Mouse (Mus musculus) heart, adult 11 months (tissue): ENCODE measurements around the gene Pla2g1b.

Experiments
- DNase-seq: peaks from one replicate; pipeline ENCODE4 v3.0.0; 2022

The Pla2g1b gene

GRCm38 (mm10) chr5:115447108-115447507 is 19.0 kb upstream of the Pla2g1b start:
- peak; percentile 79 for DNase-seq

DNA sequence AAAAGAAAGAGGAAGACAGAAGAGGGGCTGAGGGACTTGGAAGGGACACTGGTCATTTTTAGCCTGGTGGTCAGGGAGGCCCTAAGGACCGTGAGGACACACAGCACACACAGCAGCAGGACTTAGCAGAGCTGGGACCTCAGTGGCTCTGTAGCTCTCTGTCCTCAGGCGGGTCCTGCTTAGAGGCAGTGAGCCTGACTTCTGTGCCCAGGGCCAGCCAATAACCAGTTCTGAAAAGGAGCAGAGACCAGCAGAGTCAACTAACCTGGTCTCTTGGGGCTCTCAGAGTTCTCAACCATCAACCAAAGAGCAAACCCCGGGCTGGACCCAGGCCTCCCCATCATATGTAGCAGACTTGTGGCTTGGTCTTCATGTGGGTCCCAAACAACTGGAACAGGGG is 16.8 kb upstream of the Pla2g1b start:
- peak; percentile 74 for DNase-seq

GRCm38 (mm10) chr5:115450410-115451317 is 15.4 kb upstream of the Pla2g1b start:
- peak; percentile 85 for DNase-seq

GRCm38 (mm10) chr5:115454422-115455090 is 11.5 kb upstream of the Pla2g1b start:
- DNase-seq = no peak

DNA sequence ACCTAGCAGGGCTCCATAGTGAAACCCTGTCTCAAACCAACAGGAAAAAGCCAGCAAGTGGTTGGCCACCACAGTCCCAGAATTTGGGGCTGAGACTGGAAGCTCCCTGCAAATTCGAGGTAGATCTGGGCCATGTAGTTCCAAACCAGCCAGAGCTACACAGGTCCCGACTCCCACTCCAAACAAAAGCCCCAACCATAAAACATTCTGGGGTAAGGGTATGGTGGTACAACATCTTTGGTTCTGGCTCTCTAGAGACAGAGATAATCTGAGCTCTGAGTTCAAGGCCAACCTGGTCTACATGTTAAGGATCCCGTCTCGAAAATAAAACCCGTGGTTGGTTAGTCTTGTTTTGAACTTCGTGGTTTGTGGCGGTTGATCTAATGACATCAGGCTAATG is 10.2 kb upstream of the Pla2g1b start:
- DNase-seq = no peak

DNA sequence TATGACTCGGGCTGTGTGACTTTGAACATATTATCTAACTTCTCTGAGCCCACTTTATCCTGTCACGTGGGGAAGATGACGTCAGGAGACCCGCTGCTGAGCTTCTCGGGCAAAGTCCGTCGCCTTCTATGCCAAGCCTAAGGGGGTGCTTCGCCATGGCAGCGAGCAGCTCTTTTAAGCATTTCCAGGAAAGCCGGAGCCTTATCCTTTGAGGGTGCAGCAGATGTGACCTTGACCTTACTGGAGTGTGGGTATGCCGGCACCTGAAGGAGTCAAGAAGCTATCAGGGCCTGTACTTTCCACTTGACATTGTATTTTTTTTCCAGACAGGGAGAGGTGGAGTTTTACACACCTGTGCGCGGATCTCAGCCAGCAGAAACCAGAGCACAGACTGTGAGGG is 7.1 kb upstream of the Pla2g1b start:
- DNase-seq = no peak

DNA sequence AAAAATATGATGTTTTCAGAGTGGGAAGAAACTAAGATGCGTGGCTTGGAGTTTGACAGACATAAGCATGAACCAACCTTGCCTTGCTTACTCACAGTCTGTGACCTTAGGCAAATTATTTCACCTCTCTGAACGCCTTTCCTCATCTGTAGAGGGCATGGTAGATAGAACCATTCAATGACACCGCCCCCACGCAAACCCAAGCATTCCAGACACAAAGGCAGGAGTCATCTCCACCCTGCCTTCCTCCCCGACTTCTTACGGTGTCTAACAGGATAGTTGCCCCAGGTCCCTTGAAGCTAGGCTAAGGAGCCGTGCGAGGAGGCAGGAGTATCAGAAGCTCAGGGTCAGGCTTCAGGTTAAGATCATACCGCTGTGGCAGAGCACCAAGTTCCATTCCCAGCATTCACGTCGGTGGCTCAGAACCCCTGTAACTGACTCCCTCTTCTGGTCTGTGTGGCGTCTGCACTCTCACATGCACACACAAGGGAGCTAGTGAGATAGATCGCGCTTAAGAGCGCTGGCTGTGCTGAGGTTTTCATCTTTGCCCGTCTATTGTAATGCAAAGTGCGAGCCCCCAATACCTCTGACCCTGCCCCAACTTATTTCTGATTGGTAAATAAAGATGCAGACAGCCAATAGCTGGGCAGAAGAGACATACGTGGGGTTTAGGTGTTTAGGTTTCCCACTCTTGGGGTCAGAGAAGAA is 1.5 kb upstream of the Pla2g1b start:
- DNase-seq = peak; percentile 77

- DNase-seq = no peak
These were observed 3.7 kb downstream of the Pla2g1b start for GRCm38 (mm10) chr5:115469791-115470190.

DNA sequence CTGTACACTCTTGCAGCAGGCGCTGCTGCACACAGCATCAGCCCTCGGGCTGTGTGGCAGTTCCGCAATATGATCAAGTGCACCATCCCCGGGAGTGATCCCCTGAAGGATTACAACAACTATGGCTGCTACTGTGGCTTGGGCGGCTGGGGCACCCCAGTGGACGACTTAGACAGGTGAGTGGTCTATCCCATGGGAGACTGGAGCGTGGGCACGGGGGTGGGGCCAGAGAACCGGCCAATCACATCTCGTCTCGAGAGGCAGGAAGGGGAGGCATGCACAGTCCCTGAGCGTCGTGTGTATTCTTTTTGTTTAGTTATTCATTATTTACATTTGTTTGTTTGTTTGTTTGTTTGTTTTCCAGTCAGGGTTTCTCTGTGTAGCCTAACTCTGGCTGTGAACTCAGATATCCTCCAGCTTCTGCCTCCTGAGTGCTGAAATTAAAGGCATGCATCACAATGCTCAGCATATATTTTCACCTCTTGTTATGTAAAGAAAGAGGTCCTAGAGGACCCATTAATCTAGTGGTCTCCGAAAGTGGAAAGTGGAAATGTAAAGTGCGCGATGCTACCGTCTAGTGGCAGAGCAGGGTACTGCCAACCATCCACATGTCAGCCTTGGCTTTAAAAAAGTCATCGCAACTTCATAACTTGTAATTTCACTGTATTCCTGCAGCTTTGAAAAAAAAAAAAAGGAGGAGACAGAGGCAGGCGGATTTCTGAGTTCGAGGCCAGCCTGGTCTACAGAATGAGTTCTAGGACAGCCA is 4.9 kb downstream of the Pla2g1b start:
- DNase-seq = no peak

DNA sequence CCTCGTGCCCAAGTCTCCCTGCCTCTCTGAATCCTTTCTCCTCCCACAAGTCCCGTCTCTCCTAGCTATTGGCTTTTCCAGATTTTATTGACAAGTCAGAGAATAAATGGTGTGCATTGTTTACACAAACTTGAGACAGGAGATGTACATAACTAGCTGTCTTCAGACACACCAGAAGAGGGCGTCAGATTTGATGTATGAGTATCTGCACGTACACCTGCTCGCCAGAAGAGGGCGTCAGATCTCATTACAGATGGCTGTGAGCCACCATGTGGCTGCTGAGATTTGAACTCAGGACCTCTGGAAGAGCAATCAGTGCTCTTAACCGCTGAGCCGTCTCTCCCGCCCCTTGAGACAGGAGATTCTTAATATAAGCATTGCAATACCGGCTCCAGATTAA is 7.1 kb downstream of the Pla2g1b start:
- DNase-seq = no peak

- DNase-seq = peak; percentile 91
These were observed 8.2 kb downstream of the Pla2g1b start for GRCm38 (mm10) chr5:115474174-115474828.

GRCm38 (mm10) chr5:115475337-115476106 is 9.5 kb downstream of the Pla2g1b start:
- DNase-seq = peak; percentile 98

DNA sequence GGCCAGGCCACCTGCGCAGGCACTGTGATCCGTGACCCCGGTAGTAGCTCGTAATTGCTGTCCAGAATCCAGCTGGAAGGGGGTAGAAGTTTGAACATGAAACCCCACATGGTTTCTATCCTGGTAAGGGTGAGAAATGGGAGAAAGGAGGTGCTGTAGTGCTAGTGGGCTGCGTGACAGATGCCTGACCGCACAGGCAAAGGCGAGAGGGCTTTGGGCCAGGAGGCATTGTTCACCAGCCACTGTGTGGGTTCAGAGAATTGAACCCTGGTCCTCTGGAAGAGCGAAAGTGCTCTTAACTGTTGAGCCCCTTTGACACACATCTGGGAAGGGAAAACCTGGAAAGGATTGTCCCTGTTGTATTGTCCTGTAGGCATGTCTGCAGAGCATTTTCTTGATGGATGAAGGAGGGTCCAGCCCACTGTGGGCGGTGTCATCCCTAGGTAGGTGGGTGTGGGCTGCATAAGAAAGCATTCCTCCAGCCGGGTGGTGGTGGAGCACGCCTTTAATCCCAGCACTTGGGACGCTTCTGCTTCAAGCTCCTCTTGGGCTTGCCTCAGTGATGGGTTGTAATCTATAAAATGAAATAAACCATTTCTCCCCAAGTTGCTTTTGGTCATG is 10.2 kb downstream of the Pla2g1b start:
- no peak for DNase-seq

GRCm38 (mm10) chr5:115479561-115479960 is 13.5 kb downstream of the Pla2g1b start:
- peak; percentile 87 for DNase-seq

DNA sequence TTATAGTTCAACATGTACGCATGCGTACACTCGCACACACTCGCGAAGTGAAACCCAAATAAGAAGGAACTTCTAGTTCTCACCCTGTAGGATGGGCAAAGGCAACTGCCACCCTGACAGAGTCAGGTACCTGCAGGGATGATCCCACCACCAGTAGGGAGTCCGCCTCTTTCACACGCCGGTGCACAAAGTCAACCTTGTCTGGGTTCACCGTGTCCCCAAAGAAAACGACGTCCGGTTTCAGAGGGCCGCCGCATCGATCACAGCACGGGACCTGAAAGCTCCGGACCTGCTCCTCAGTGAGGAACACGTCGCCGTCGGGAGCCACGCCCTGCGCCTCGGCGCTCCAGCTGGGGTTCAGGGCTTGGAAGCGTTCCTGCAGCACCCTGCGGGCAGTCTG is 14.0 kb downstream of the Pla2g1b start:
- peak; percentile 94 for DNase-seq

GRCm38 (mm10) chr5:115482390-115483265 is 16.6 kb downstream of the Pla2g1b start:
- DNase-seq = peak; percentile 92

- DNase-seq = no peak
These were observed 17.3 kb downstream of the Pla2g1b start for GRCm38 (mm10) chr5:115483385-115483784.

- peak; percentile 99 for DNase-seq
These were observed 18.2 kb downstream of the Pla2g1b start, which contains the start of gene Sirt4 for GRCm38 (mm10) chr5:115483947-115484920. Gene Sirt4 (minus strand): TSS chr5:115484725.
